Mouse (Mus musculus) liver, adult 2 months (tissue): ENCODE data around the gene Mgat4b. TPM values are rescaled to one million over a fixed set of nuclear protein-coding genes. Genes with fewer than 3 reads are reported as not detected.

Source experiments
- DNase-seq: peaks from one replicate; pipeline ENCODE4 v3.0.0-alpha.2; 2011; ENCODE audit warnings: low read depth, low spot score; ENCODE audit errors: extremely low read depth
- H3K27ac ChIP-seq: fragments of 200-500 bp; replicated peaks from 2 replicates; pipeline ENCODE4 v1.5.1; 2012; ENCODE audit warnings: low read depth, mild to moderate bottlenecking, control low read depth, inconsistent platforms, low read length; ENCODE audit not compliant: insufficient read depth
- H3K27me3 ChIP-seq: fragments of 200-500 bp; 2 replicates; pipeline ENCODE4 v1.6.1; 2012; ENCODE audit warnings: mild to moderate bottlenecking, moderate library complexity, low read length, inconsistent platforms; ENCODE audit not compliant: control insufficient read depth, insufficient read depth
- H3K36me3 ChIP-seq: fragments of 200-500 bp; 2 replicates; pipeline ENCODE4 v1.6.1; 2012; ENCODE audit warnings: low read length, inconsistent platforms; ENCODE audit not compliant: control insufficient read depth, insufficient read depth
- H3K4me1 ChIP-seq: fragments of 200-500 bp; 2 replicates; pipeline ENCODE4 v1.6.1; 2011; ENCODE audit warnings: low read length; ENCODE audit not compliant: control insufficient read depth, insufficient read depth
- H3K4me3 ChIP-seq: fragments of 200-500 bp; 2 replicates; pipeline ENCODE4 v1.5.1; 2011; ENCODE audit warnings: low read depth, mild to moderate bottlenecking, control low read depth, low read length, moderate library complexity; ENCODE audit not compliant: insufficient read depth
- H3K79me2 ChIP-seq: fragments of 200-500 bp; 2 replicates; pipeline ENCODE4 v1.6.1; 2012; ENCODE audit warnings: inconsistent platforms, mild to moderate bottlenecking, low read length, moderate library complexity; ENCODE audit not compliant: control insufficient read depth, insufficient read depth
- H3K9ac ChIP-seq: fragments of 200-500 bp; 2 replicates; pipeline ENCODE4 v1.6.1; 2012; ENCODE audit warnings: low read depth, mild to moderate bottlenecking, control low read depth, inconsistent platforms, low read length
- CTCF ChIP-seq: fragments of 200-500 bp; IDR thresholded peaks from 2 replicates; pipeline ENCODE4 v1.5.1; 2011; ENCODE audit warnings: low read depth, low read length, control low read depth
- POLR2A ChIP-seq: fragments of 200-500 bp; IDR thresholded peaks from 2 replicates; pipeline ENCODE4 v1.6.1; 2011; ENCODE audit warnings: low read length, control low read depth; ENCODE audit not compliant: insufficient read depth; ENCODE audit errors: extremely low read depth
- WGBS: fragments of 180-500 bp; shearing (Covaris S2); methylation state at CpG from one replicate; pipeline ENCODE4 v1.1.7; 2018; 5-methylcytosine and 5-hydroxymethylcytosine counted together
- polyA plus RNA-seq: library from polyadenylated mRNA; depleted of rRNA; stranded (reverse); fragments of >200 nt; gene quantifications from 2 replicates; pipeline ENCODE4 v1.2.3, GENCODE M21; 2012
- total RNA-seq: library from RNA; depleted of rRNA; stranded (reverse); fragments of >200 nt; gene quantifications from 2 replicates; pipeline ENCODE4 v1.2.3, GENCODE M21; 2014

Gene Mgat4b
- total and polyA plus RNA-seq, 2 experiments = 9.8 to 26.3 TPM

DNA sequence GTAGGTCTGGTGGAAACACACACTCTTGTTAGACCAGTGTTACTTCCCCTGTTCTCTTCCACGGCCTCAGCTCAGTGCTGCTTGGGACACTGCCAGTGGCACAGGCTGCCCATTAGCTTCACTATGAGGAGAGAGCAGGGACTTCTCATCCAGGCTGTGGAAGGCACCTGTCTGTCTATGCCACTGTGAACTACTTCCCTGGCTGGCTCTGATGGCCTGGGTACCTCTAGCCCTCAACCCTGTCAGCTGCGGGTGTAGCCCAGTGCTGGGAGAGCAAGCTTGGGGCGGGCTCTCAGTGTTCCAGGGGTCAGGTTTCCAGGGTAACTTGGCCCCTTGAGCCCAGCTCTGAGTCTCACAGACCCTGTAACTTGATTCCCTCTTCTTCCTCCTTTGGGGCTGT is 18.1 kb downstream of the Mgat4b start:
- no peak overlapping the region for H3K4me3 ChIP-seq
- 55% methylated on average over 3 of the region's 3 CpGs for WGBS
- H3K27me3 ChIP-seq = no peaks in the 10 kb centered on the region
- no peak overlapping the region for H3K27ac ChIP-seq
- DNase-seq = no peak
- peaks cover 15% of the 10 kb centered on the region; the same call in 1 of the 2 replicates for H3K79me2 ChIP-seq
- H3K9ac ChIP-seq = peak overlapping the region; percentile 13; the same call in 1 of the 2 replicates
- H3K4me1 ChIP-seq = peaks cover 29% of the 10 kb centered on the region
- TF ChIP-seq POLR2A (no peak), CTCF (no peak)
- H3K36me3 ChIP-seq = peaks cover 2% of the 10 kb centered on the region; the same call in 1 of the 2 replicates

GRCm38 (mm10) chr11:50229252-50229910 is 18.7 kb downstream of the Mgat4b start:
- H3K27ac ChIP-seq = no peak overlapping the region
- no peaks in the 10 kb centered on the region for H3K27me3 ChIP-seq
- H3K4me1 ChIP-seq = peaks cover 26% of the 10 kb centered on the region
- H3K4me3 ChIP-seq = no peak overlapping the region
- DNase-seq = peak; percentile 42
- 0 out of 2 replicates have a peak overlapping the region, but pooled peaks have one; percentile 7 for H3K9ac ChIP-seq
- peaks cover 5% of the 10 kb centered on the region; the same call in 1 of the 2 replicates for H3K36me3 ChIP-seq
- H3K79me2 ChIP-seq = peaks cover 15% of the 10 kb centered on the region; the same call in 1 of the 2 replicates
- no peak for TF ChIP-seq CTCF
- TF ChIP-seq POLR2A = no peak
- WGBS = 71% methylated on average over 7 of the region's 7 CpGs

- DNase-seq = no peak
- TF ChIP-seq CTCF = no peak
- no peak for TF ChIP-seq POLR2A
- Histone ChIP-seq H3K9ac (no peak overlapping the region), H3K4me1 (peaks cover 26% of the 10 kb centered on the region), H3K27me3 (no peaks in the 10 kb centered on the region), H3K27ac (no peak overlapping the region), H3K79me2 (peaks cover 11% of the 10 kb centered on the region; the same call in 1 of the 2 replicates), H3K4me3 (no peak overlapping the region), H3K36me3 (peaks cover 5% of the 10 kb centered on the region; the same call in 1 of the 2 replicates)
- WGBS = 81% methylated on average over 45 of the region's 45 CpGs
Measured at GRCm38 (mm10) chr11:50230481-50231304, 20.0 kb downstream of the Mgat4b start.

- H3K27me3 ChIP-seq = no peaks in the 10 kb centered on the region
- peaks cover 22% of the 10 kb centered on the region for H3K4me1 ChIP-seq
- peak; percentile 63 for DNase-seq
- no peak overlapping the region for H3K9ac ChIP-seq
- peaks cover 4% of the 10 kb centered on the region; the same call in 1 of the 2 replicates for H3K79me2 ChIP-seq
- H3K4me3 ChIP-seq = no peak overlapping the region
- peaks cover 5% of the 10 kb centered on the region; the same call in 1 of the 2 replicates for H3K36me3 ChIP-seq
- 34% methylated on average over 8 of the region's 8 CpGs for WGBS
- TF ChIP-seq POLR2A (no peak), CTCF (peak; percentile 51)
- H3K27ac ChIP-seq = no peak overlapping the region
Measured at GRCm38 (mm10) chr11:50231411-50231810, 20.7 kb downstream of the Mgat4b start.

DNA sequence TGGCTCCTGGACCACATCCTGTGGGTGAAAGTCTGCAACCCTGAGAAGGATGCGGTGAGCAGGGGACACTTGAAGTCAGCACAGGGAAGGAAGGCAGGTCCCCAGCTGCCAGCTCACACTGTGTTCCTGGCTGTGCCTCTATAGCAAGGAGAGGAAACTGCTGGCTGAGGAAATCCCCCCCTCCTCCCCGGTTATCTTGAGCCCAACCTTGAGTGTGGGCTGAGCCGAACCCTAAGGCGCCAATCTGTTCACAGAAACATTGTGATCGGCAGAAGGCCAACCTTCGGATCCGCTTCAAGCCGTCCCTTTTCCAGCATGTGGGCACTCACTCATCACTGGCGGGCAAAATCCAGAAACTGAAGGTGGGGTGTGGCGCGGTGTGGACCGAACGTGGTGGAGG is 22.3 kb downstream of the Mgat4b start:
- WGBS = 89% methylated on average over 13 of the region's 13 CpGs
- Histone ChIP-seq H3K4me3 (no peak overlapping the region), H3K36me3 (peaks cover 5% of the 10 kb centered on the region; the same call in 1 of the 2 replicates), H3K79me2 (peaks cover 1% of the 10 kb centered on the region; the same call in 1 of the 2 replicates), H3K4me1 (peaks cover 18% of the 10 kb centered on the region), H3K27me3 (no peaks in the 10 kb centered on the region), H3K27ac (no peak overlapping the region), H3K9ac (no peak overlapping the region)
- TF ChIP-seq POLR2A (no peak), CTCF (no peak)
- DNase-seq = no peak

DNA sequence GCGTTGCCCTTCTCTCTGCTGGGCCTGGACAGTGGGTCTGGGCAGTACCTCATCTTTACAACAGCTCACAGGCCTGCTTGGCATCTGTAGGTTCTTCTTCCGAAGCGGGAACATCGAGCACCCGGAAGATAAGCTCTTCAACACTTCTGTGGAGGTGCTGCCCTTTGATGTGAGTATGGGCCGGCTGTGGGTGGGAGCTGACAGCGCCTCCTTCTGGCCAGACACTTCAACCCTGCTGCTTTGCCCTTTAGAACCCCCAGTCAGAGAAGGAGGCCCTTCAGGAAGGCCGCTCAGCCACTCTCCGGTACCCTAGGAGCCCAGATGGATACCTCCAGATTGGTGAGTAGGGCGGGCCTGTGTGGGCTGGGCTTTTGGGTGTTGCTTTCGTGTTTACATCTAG is 23.3 kb downstream of the Mgat4b start:
- DNase-seq = no peak
- H3K4me3 ChIP-seq = no peak overlapping the region
- TF ChIP-seq POLR2A (no peak), CTCF (peak; percentile 52)
- H3K4me1 ChIP-seq = peaks cover 14% of the 10 kb centered on the region
- H3K36me3 ChIP-seq = peaks cover 5% of the 10 kb centered on the region; the same call in 1 of the 2 replicates
- no peak overlapping the region for H3K27ac ChIP-seq
- no peaks in the 10 kb centered on the region for H3K27me3 ChIP-seq
- WGBS = 94% methylated on average over 11 of the region's 11 CpGs
- no peak overlapping the region for H3K9ac ChIP-seq
- no peaks in the 10 kb centered on the region for H3K79me2 ChIP-seq
